Mouse (Mus musculus) thymus, adult 18-20 months (tissue): ENCODE data around the gene Lrrc20.
"Not testable (repeated sequence)": the region's sequence is repeated elsewhere in the genome, so short reads cannot be mapped to it uniquely, and the experiment has no call there.

Experiments
- DNase-seq, 2 experiments: peaks; one replicate each; pipeline ENCODE4 v3.0.0; 2022; ENCODE audit warnings: mixed read lengths in 2 of 2

The Lrrc20 gene

DNA sequence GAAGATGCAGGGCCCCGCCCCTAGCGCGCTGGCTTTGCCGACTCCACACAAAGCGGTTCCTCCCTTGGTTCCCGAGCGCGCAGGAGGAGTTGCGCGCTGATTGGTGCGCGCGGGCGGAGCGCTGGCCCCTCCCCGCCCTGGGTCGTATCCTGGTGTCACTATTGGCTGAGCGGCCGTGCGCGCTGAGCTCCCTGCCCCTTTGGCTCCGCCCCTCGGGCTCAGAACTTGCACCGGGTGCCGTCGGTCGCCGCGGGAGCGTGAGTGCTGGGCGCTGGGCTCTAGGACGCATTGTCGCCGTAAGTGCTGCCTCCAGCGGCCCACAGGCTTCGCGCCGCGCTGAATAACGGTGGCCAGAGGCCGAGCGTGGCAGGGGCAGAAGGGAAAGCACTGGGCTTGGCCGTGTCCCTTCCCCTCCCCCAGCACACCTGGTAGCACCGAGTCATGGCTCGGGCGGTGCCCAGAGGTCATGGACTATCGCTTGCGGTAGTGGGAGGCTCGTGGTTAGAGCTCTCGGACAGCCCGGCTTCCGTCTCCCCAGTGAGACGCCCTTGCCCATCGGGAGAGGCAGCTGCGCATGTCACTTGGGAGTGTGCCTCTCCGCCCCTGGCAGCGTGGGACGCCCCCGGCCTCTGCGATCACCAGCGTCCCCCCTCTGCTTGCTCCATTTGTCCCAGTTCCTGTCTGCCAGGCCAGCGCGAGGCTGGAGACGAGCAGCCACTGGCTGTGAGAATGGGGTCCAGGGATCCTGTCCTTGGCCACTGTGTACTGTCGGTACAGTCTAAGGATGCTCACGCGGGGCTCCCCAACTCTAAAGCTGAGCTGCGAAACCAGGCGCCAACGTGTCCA is at the start of gene Lrrc20:
TSS of gene Lrrc20 (plus strand) at position 208 of the 846 bp plus-strand sequence.
- DNase-seq: peak; percentile 92 to 93

DNA sequence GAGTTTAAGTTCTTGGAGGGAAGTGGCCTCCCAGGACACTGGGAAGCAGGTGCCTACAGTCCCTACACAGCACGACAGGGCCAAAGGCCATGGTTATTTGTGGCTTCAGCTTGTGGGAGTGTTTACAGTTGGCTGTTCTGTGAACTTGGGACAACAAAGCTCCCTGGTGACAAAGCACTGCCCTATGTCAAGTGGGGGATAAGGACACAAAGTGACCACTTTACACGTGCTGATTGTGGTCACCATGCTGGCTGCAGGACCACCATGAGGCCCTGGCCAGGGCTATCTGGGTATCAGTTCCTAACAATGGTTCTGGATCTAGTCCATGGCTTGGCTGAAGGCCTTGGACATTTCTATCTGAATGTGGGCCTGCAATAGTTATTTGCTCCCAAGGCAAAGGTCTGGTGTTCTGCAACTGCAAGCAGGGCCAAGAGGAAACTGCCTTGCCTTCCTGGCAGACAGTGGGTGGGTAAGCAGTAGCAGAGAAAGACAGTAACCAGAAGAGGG is 49.3 kb upstream of the Lrrc20 start:
- DNase-seq: no peak

DNA sequence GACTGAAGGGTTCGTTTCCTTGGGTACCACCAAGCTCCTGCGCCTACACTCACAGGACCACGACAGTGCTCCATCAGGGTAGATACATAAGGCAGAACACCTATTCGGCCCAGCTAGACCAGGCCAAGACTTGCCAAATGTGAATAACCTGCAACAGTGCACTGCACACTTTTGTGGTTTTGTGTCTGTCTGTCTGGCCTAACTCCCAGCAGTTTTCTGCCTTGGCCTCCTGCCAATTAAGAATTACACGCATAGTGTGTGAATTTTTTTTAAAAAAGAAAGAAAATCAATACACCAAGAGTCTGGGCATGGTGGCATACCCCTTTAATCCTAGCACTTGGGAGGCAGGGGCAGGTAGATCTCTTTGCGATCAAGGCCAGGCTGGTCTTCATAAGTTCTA is 47.6 kb upstream of the Lrrc20 start:
- no peak for DNase-seq

DNA sequence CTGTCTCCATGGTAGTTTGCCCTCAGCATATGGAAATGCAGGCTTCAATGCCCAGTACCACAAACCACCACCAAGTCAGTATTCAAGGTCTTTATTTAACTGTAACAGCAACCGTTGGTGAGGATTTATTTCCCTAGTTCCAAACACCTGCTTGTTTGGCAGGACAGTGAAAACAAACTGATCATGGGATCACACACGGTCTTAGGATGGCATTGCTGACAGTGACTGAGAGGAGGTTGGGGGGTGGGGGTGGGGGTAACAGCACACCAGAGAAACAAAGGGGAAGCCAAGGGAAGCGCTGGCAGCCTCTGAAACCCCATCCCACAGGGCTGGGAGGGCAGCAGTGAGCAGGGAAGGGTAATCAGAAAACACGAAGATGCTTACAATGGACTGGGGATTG is 47.2 kb upstream of the Lrrc20 start:
- DNase-seq: no peak

DNA sequence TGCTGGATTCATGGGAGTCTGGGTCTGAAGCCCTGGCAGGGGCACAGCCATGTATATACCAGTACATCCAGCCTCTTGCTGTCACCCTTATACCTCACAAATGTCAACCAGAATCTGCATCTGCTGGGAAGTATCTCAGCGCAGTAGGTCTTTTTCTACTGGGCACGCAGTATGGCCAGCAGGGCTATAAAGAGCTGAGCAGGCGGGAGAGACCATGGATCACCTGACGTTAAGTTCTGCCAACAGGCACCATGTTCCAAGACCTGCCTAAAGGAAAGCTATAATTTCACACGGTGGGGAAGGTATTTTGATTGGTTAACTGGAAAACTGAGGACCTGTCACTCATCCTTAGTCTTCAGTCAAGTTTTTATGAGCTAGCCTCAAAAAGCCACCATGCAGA is 46.6 kb upstream of the Lrrc20 start:
- DNase-seq: no peak

DNA sequence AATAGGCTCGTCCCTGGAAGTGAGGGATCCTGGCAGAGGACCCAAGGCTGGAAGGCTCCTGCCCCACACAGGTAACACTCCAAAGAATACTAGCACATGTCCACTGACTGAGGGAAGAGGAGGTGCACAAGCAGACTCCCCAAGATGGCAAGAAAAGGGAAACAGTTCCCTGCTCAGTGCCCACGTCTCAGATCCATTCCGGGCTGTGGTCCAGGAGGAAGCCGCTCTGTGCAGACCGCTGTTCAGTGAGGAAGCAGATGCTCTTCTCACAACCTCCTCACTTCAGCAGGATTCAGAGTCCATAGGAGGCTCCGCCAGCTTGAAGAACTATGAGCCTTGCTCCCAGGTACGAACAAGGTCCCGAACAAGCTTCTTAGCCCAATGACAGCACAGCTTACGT is 44.2 kb upstream of the Lrrc20 start:
- no peak for DNase-seq

DNA sequence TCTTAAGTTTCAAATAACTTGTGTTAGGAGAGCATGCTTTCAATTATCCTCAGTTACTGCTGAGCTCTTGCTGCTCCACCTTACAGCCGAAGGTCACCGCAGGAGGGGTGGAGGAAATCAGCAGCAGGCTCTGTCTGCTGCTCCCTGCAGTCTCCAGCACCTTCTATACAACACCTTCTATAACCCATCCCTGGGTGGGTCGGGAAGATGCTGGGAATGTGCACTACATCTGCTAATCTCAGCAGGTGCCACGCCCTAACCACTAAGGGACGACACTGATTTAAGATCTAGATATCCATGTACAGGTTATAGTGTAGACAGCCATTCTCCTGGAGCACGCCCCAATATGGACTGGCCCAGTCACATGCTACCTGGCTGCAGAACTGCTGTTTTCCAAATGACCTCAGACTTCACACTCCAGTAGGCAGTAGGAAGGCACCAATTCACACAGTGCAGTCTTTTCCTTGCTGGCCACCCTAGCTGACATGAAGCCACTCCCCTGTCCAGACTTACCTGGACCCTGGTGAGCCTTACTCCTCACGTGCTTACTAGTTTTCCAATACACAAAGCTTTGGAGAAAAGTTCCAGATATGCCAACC is 35.3 kb upstream of the Lrrc20 start:
- no peak for DNase-seq

DNA sequence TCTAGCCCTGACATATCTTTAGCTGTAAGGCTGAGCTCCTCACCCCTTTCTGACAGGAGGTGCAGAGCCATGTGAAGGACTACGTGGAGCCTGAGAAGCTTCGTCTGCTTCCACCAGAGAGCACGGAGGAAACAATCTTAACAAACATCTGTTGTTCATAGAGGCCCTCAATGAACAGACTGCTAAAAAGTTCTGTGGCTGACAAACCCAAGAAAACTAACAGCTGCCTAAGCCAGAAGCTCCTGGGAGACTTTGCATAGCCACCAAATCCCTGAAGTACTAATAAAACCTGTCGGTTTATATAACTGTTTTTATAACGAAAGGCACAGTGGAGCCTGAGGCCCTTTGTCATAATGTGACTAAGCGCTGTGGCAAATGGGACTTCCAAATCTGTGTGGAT is 32.1 kb upstream of the Lrrc20 start:
- no peak for DNase-seq

DNA sequence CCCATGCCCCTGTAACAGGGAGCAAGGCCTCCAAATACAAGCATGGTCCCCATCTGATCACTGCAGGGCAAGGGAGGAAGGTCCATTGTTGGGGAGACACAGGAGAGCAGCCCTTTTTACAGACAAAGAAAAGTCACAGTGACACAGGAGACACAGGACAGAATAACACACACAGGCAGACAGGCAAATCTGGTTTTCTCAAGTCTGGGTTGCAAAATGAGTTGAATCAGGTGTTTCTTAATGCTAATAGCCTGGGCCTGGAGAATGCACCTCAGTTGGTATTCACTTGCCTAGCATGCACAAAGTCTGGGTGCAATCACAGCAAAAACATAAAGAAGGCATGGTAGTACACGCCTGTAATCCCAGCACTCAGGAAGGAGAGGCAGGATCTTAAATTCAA is 31.7 kb upstream of the Lrrc20 start:
- DNase-seq: no peak

DNA sequence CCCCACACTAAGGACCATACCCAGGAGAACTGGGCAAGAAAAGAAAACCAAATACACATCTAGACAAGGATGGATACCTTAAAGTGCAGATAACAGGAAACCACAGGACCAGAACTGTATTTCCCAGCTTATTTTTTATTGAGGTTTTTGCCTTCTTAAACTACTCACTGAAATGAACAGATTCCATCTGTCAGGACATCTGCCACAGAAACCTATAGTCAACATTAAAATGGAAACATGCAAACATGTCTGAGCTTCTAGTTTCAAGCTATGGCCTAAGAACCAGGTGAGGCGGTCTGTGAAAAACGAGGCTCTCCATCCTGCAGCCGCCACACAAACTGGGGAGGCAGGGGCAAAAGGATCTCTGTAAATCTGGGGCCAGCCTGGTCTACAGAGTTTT is 30.6 kb upstream of the Lrrc20 start:
- DNase-seq: no peak

DNA sequence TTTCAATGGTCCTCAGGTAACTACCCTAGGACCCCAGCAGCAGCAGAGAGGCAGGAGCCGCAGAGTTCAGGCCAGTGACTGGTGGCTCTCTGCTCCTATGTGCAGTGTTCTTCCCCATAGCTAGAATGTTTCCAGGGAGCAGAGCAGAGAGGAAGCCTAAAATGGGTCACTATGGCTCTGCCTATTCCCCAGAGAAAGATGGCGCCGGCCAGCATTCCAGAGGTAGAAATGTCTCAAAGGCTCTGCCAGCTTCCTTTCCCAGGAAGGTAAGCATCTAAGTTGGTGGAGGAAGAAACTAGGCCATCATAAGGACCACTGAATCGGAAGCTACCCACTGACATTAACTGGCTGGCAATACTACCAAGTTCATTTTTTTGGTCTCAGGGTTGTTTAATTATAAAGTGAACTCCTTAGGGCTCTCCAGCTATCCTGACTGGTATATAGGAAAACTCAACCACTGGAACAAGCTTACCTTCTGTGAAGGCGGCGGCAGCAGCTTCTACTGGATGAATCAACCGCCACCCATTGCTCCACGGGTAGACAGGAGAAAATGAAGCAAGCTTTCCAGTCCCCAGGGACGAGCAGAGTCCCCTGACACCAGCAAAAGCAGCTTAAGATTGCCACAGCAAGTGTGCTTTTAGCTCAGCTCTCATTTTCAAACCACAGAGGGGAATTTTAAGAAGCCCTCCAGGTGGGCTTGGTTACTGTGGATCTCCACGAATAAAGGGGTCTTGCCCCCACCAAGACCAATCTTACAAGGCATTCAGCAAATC is 27.8 kb upstream of the Lrrc20 start:
- no peak for DNase-seq

DNA sequence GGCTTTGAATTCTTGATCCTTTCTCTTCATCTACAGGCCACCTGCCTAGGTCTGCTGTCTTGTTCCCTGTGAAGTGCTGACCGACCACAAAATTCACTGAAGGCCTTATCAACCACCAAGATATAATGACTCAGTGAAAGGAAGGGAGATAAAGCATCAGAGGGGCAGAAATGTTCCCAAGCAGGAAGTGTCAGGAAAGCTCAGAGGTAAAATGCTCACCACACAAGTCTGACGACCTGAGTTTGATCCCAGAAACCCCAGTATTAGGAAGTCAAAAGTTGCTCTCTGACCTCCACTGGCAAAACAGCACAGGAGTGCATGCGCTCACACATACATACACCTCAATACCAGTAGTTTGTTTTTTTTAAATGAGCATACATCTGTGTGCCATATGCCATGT is 26.8 kb upstream of the Lrrc20 start:
- no peak for DNase-seq

DNA sequence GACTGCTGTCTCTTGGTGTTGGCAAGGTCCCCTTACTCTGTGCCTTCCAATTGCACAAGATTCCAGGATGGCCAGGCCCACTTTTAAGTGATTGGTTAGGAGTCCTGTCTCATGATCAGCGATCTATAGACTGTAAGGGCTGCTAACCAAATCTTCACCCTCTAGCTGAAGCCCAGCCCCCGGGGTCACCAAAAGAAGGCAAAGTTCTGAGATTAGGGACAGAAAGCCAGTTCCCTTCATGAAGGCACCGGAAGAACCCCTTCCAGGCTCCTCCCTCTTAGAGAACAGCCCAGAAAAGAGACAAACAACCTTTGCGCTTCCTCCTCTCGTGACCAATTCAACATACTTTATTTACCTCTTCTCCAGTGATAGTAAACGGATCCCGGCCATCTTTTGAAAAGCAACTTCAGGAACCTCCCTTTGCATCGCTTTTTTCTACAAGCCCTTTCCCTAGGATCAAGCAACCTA is 24.1 kb upstream of the Lrrc20 start:
- DNase-seq: peak; percentile 23 to 36

DNA sequence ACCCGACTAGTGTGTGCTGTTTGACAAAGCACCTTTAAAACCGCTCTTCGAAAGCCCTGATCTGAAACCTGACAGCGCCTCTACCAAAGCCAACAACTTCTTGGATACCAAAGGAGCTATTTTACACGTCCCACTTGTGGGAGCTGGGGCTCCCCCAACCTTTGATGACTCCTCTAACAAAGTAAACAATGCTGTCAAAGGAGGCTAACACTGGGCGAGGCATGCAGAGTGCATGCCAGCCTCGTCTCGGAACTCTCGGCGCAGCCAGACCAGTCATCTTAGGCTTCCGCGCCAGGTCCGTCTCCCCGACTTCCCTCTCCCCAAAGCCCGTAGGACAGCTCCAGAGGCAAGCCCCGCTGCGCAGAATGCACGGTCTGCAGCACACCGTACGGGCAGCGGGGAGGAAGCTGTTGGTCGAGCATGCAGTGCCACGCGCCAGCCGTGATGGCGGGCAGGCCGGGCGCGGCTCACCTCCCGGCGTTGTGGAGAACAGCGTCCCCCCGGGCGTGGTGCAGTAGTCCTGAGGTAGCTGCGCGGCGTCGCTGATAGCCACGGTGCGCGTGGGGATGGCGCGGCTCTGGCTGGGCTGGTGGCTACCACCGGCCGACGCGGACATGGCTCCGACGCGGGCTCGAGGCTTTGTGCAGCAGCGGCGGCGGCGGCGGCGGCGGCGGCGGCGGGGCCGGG is 23.5 kb upstream of the Lrrc20 start:
- DNase-seq: peak; percentile 39 to 53

DNA sequence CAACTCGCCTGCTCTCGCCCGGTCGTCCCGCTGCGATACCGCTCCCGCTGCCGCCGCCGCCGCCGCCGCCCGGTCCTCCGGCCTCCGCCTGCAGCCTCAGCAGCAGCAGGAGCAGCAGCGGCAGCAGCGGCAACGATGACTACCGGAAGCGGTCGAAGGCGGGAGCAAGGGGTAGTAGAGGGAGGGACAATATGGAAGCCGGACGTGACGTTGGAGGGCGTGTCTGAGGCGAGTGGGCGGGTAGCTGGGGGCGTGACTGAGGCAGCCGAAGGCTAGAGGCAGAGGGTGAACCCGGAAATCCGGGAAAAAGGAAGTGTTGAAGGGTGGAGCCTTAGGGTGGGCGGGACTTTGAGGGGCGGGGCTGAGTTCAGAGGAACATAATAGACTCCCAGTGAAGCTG is 23.0 kb upstream of the Lrrc20 start, which contains the start of gene Eif4ebp2:
TSS of gene Eif4ebp2 (minus strand) at position 17 of the 400 bp plus-strand sequence.
- DNase-seq: peak; percentile 98 to 99

DNA sequence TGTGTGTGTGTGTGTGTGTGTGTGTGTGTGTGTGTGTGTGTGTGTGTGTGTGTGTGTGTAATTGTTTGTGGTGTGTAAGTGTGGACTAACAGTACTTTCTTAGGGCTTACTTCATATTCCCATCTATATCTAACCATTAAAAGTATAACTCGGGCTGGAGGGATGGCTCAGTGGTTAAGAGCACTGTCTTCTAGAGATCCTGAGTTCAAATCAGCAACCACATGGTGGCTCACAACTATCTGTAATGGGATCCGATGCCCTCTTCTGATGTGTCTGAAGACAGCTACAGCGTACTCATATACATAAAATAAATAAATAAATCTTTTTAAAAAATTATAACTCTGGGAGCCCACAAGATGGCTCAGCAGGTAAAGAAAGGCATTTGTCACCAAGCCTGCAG is 22.4 kb upstream of the Lrrc20 start:
- DNase-seq: not testable (repeated sequence)

DNA sequence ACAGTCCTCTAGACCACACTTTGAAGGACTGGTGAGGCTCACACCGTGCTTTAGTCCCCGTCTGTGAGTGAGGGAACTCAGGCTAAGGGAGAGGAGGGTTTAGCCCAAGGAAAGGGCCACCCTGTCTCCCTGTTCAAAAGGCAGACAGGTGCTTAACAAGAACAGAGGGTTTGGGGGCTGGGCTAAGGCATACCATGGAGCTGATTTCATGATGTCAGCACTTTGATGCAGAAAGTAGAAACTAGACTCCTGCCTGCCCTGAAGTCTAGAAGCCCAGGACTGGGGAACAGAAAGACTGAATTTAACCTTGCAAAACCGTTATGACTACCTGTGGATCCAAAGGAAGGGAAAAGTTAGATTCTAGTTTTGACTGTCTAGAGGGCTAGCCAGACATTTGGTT is 18.4 kb upstream of the Lrrc20 start:
- no peak for DNase-seq

DNA sequence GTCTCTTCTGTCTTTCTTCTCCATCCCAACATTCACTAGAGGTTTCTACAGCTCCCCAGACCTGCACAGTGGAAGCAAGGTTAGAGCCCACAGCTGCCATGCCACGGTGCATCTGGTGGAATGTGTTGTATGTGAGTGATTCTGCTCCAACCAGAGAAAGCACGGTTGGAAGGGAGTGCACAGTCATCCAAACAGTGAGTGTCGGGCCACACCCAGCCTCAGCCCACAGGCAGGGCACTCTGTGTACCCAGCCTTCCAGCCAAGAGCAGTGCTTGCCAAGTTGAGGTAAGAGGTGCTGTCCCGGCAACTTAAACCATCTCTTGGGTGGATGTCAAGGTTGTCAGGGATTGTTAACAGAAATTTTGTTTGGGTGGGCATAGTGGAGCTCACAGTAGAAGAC is 10.6 kb upstream of the Lrrc20 start:
- DNase-seq: no peak

DNA sequence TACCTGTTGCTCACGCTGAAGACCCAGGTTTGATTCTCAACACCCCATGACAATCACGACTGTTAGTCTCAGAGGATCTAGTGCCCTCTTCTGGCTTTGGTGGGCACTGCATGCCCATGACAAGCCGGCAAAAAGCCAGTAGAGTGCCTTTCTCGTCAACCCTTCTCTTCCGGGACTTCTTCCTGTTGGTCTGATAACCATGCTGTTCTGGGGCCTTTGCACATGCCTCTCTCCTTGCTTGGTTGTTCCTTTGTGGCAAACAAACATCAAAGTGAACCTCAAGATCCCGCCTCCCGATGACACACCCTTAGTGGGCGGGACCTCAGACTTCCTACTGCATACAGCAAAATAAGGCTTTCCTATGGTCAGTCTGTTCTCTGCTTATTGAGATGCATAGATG is 9.4 kb upstream of the Lrrc20 start:
- DNase-seq: no peak

DNA sequence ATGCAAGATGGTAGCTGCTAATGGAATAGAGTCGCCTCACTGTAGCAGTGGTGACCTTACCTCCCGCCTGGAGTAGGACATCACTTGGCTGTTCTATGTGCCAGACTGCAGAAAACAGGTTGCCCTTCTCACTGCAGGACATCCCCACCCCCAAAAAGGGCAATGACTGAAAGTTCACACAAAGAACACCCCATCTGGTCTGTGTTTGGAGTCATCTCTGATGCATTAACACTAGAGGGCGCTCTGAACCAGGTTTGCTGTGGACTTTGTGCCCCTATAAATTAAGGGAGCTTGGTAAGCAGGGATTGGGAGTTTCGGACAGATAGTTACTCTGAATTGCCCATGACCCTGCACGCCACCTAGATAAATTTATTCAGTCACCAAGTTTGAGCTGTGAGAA is 8.7 kb upstream of the Lrrc20 start:
- no peak for DNase-seq

DNA sequence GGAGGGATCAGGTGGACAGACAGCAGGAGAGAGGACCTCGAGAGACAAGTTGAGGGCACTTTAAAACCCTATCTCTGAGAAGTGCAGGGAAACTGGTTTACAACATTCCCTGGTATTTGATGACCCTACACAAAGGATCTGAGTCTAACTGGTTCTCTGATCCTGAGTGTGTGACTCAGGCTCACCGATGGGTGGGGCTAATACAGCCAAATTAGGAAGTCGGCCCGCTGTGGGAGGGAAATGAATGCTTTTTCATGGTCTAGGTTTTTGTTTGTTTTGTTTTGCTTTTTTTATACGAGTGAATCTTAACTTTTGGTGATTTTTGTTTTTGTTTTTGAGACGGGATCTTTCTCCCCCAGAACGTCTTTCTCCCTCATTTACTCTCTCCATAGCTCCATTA is 6.7 kb upstream of the Lrrc20 start:
- no peak for DNase-seq

DNA sequence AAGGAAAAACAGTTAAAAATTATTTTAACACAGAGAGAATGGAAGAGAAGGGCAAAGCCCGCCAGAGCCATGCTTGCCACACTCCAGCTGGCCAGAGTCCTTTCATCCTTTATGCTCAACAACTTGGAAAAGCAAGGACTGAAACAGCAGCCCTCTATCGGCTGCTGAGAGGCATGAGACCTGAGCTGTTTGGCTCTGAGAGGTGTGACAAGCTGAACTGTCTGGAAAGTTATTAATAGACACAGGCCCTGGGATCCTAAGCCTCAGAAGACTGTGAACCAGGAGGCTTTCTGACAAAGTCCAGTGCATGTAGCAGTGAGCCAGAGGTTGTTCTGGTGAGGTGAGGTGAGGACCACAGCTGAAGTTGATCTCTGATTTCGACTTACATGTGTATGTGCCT is 2.0 kb upstream of the Lrrc20 start:
- no peak for DNase-seq

DNA sequence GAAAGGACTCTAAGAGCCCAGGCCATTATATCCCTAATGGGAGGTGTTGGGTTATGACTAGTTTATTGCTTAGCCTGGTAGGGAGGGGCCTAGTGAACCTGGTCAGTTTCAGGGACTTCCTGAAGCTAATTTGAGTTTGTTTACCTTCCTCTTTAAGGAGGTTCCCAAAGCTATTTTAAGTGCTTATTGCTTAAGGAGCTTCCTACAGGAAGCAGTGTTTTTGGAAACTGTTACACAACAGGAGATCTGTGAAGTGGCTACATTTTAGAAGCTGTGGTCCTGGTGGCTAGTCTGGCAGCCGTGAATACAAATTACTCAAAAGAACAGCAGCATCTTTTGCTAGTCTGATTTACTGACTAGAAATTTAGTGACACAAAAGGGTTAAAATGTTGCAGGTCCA is 1.3 kb upstream of the Lrrc20 start:
- no peak for DNase-seq
